Mouse (Mus musculus) heart, adult 2 months (tissue): ENCODE measurements around the gene Aire. TPM values are rescaled to one million over a fixed set of nuclear protein-coding genes. Genes with fewer than 3 reads are reported as not detected.

Source experiments
- DNase-seq, 2 experiments: peaks; one replicate each; pipeline ENCODE4 v3.0.0; 2021
- H3K27ac ChIP-seq: fragments of 200-600 bp; 2 replicates; pipeline ENCODE4 v1.8.1; 2022
- H3K27me3 ChIP-seq: fragments of 200-500 bp; 2 replicates; pipeline ENCODE4 v1.6.1; 2012; ENCODE audit warnings: mild to moderate bottlenecking, low read length, inconsistent platforms, mixed read lengths; ENCODE audit not compliant: control insufficient read depth, insufficient read depth
- H3K36me3 ChIP-seq: fragments of 200-500 bp; 2 replicates; pipeline ENCODE4 v1.6.1; 2012; ENCODE audit warnings: low read length, inconsistent platforms; ENCODE audit not compliant: control insufficient read depth, insufficient read depth
- H3K4me1 ChIP-seq: fragments of 200-500 bp; 2 replicates; pipeline ENCODE4 v1.6.1; 2011; ENCODE audit warnings: low read length; ENCODE audit not compliant: control insufficient read depth, insufficient read depth
- H3K4me3 ChIP-seq: fragments of 200-600 bp; 2 replicates; pipeline ENCODE4 v1.8.1; 2022
- H3K79me2 ChIP-seq: fragments of 200-500 bp; replicated peaks from 2 replicates; pipeline ENCODE4 v1.6.1; 2012; ENCODE audit warnings: mild to moderate bottlenecking, inconsistent platforms, low read length, moderate library complexity, mixed read lengths; ENCODE audit not compliant: control insufficient read depth, insufficient read depth
- H3K9ac ChIP-seq: fragments of 200-500 bp; 2 replicates; pipeline ENCODE4 v1.6.1; 2012; ENCODE audit warnings: low read depth, mild to moderate bottlenecking, control low read depth, inconsistent platforms, low read length, mixed read lengths
- CTCF ChIP-seq: fragments of 200-600 bp; IDR thresholded peaks from 2 replicates; pipeline ENCODE4 v1.8.1; 2022; ENCODE audit warnings: antibody characterized with exemption, mild to moderate bottlenecking, moderate library complexity
- EP300 ChIP-seq: fragments of 200-500 bp; IDR thresholded peaks from 2 replicates; pipeline ENCODE4 v1.6.1; 2011; ENCODE audit warnings: low read depth, low read length, control low read depth; ENCODE audit not compliant: insufficient read depth
- POLR2A ChIP-seq: fragments of 200-500 bp; IDR thresholded peaks from 2 replicates; pipeline ENCODE4 v1.6.1; 2011; ENCODE audit warnings: mild to moderate bottlenecking, low read depth, low read length, control low read depth; ENCODE audit not compliant: insufficient read depth
- WGBS: fragments of 180-500 bp; shearing (Covaris S2); methylation state at CpG from one replicate; pipeline ENCODE4 v1.1.7; 2018; 5-methylcytosine and 5-hydroxymethylcytosine counted together
- intact Hi-C: fragments of 180-260 bp; cut with DNase I; formaldehyde crosslinking; loops from one replicate; pipeline ENCODE4 v1.15.1; 2025
- polyA plus RNA-seq: library from polyadenylated mRNA; depleted of rRNA; stranded (reverse); fragments of >200 nt; gene quantifications from 2 replicates; pipeline ENCODE4 v1.2.3, GENCODE M21; 2012
- total RNA-seq, 2 experiments: library from RNA; stranded (reverse); gene quantifications; 2 replicates each; pipeline ENCODE4 v1.2.3; 2021

Gene Aire
- total and polyA plus RNA-seq, 3 experiments: 0.10 TPM; not detected in 2

GRCm38 (mm10) chr10:78004479-78005100 lies 38.8 kb downstream of the Aire start:
- Histone ChIP-seq H3K79me2 (peaks cover 3% of the 10 kb centered on the region; the same call in 1 of the 2 replicates), H3K4me1 (peaks cover 9% of the 10 kb centered on the region), H3K4me3 (no peak overlapping the region), H3K9ac (no peak overlapping the region), H3K36me3 (no peaks in the 10 kb centered on the region), H3K27me3 (no peaks in the 10 kb centered on the region), H3K27ac (no peak overlapping the region)
- intact Hi-C loops: no loop called here
- DNase-seq: no peak
- no peak for TF ChIP-seq EP300
- TF ChIP-seq CTCF: no peak
- 87% methylated on average over 3 of the region's 3 CpGs for WGBS

- peaks cover 3% of the 10 kb centered on the region; the same call in 1 of the 2 replicates for H3K79me2 ChIP-seq
- H3K9ac ChIP-seq: no peak overlapping the region
- intact Hi-C loops: no loop called here
- no peak overlapping the region for H3K4me3 ChIP-seq
- no peaks in the 10 kb centered on the region; the same call in 1 of the 2 replicates for H3K4me1 ChIP-seq
- no peaks in the 10 kb centered on the region for H3K36me3 ChIP-seq
- H3K27me3 ChIP-seq: no peaks in the 10 kb centered on the region
- no peak overlapping the region for H3K27ac ChIP-seq
- WGBS: 80% methylated on average over 2 of the region's 2 CpGs
- DNase-seq: no peak
- TF ChIP-seq CTCF (no peak), EP300 (no peak), POLR2A (no peak)
Observed at GRCm38 (mm10) chr10:78002316-78002715, 41.1 kb downstream of the Aire start.

- TF ChIP-seq CTCF: no peak
- no peak for TF ChIP-seq EP300
- TF ChIP-seq POLR2A: no peak
- H3K4me1 ChIP-seq: no peaks in the 10 kb centered on the region; the same call in 1 of the 2 replicates
- no peaks in the 10 kb centered on the region for H3K36me3 ChIP-seq
- H3K27ac ChIP-seq: no peak overlapping the region
- intact Hi-C loops: no loop called here
- no peaks in the 10 kb centered on the region for H3K27me3 ChIP-seq
- no peak overlapping the region for H3K4me3 ChIP-seq
- peak; percentile 52 to 59 for DNase-seq
- H3K9ac ChIP-seq: no peak overlapping the region
- WGBS: 71% methylated on average over 11 of the region's 11 CpGs
- H3K79me2 ChIP-seq: peaks cover 3% of the 10 kb centered on the region; the same call in 1 of the 2 replicates
Observed at GRCm38 (mm10) chr10:78001796-78002195, 41.6 kb downstream of the Aire start.

GRCm38 (mm10) chr10:78000200-78000599 lies 43.2 kb downstream of the Aire start:
- Histone ChIP-seq H3K36me3 (no peaks in the 10 kb centered on the region), H3K27me3 (no peaks in the 10 kb centered on the region), H3K27ac (no peak overlapping the region), H3K79me2 (peaks cover 1% of the 10 kb centered on the region; the same call in 1 of the 2 replicates), H3K4me1 (no peaks in the 10 kb centered on the region), H3K4me3 (no peak overlapping the region), H3K9ac (no peak overlapping the region)
- WGBS: 92% methylated on average over 5 of the region's 5 CpGs
- DNase-seq: no peak
- intact Hi-C loops: no loop called here
- TF ChIP-seq POLR2A: no peak
- no peak for TF ChIP-seq EP300
- TF ChIP-seq CTCF: no peak

GRCm38 (mm10) chr10:77995639-77996038 lies 47.8 kb downstream of the Aire start:
- no peak overlapping the region for H3K4me3 ChIP-seq
- peak; percentile 89 for TF ChIP-seq EP300
- no peak for TF ChIP-seq POLR2A
- no peak overlapping the region for H3K27ac ChIP-seq
- H3K27me3 ChIP-seq: no peaks in the 10 kb centered on the region
- DNase-seq: peak in 1 of 2 experiments; percentile 46
- no peaks in the 10 kb centered on the region for H3K4me1 ChIP-seq
- WGBS: 61% methylated on average over 3 of the region's 3 CpGs
- intact Hi-C loops: no loop called here
- H3K36me3 ChIP-seq: no peaks in the 10 kb centered on the region
- H3K9ac ChIP-seq: no peak overlapping the region
- no peaks in the 10 kb centered on the region for H3K79me2 ChIP-seq

- no peaks in the 10 kb centered on the region for H3K36me3 ChIP-seq
Observed at GRCm38 (mm10) chr10:77985775-77986174, 57.6 kb downstream of the Aire start.

More at GRCm38 (mm10) chr10:77985775-77986174, 57.6 kb downstream of the Aire start:
- 79% methylated on average over 5 of the region's 5 CpGs for WGBS
- Histone ChIP-seq H3K4me1 (peaks cover 3% of the 10 kb centered on the region; the same call in 1 of the 2 replicates), H3K4me3 (no peak overlapping the region), H3K79me2 (no peaks in the 10 kb centered on the region), H3K27ac (no peak overlapping the region), H3K9ac (no peak overlapping the region), H3K27me3 (no peaks in the 10 kb centered on the region)
- intact Hi-C loops: loop anchor here (2.0 kb wide), 1 partner anchor 23 kb away; no protein-coding TSS in a partner anchor
- no peak for DNase-seq
- TF ChIP-seq POLR2A (no peak), EP300 (no peak), CTCF (no peak)
